Mouse (Mus musculus): ENCODE measurements at regions not wholly inside any gene's neighbourhood (a gene's known extent, or its start where the extent isn't known, plus 50 kb on each side); places are given as distances from the start of the nearest gene placed in this dataset.

GRCm38 (mm10) chr7:117778996-117779395, 337.0 kb downstream of the Rps15a start:
- Histone ChIP-seq H3K27me3 (ENCODE audit: control insufficient read depth, insufficient read depth, low read length) (no peaks in the 10 kb centered on the region), H3K4me1 (ENCODE audit: control insufficient read depth, insufficient read depth, insufficient read length) (no peaks in the 10 kb centered on the region), H3K27ac (ENCODE audit: insufficient read depth, low read length) (no peak overlapping the region), H3K4me3 (ENCODE audit: extremely low read depth, insufficient read depth, insufficient read length) (no peak overlapping the region), H3K36me3 (ENCODE audit: control insufficient read depth, insufficient read depth, low read length) (no peaks in the 10 kb centered on the region)
- WGBS = 82% methylated on average over 4 of the region's 4 CpGs
- DNase-seq (ENCODE audit: low read depth in 1 of 2, low spot score in 2 of 2) = no peak
- TF ChIP-seq POLR2A (IDR thresholded peaks at IDR 0.05; ENCODE audit: low read depth, low read length) = no peak
- no peak for TF ChIP-seq CTCF (IDR thresholded peaks at IDR 0.05; ENCODE audit: extremely low read depth, insufficient read depth, insufficient read length, insufficient replicate concordance)

- 98% methylated on average over 2 of the region's 2 CpGs for WGBS
- Histone ChIP-seq H3K27me3 (ENCODE audit: control insufficient read depth, insufficient read depth, low read length) (no peaks in the 10 kb centered on the region), H3K27ac (ENCODE audit: insufficient read depth, low read length) (no peak overlapping the region), H3K36me3 (ENCODE audit: control insufficient read depth, insufficient read depth, low read length) (no peaks in the 10 kb centered on the region), H3K4me1 (ENCODE audit: control insufficient read depth, insufficient read depth, insufficient read length) (no peaks in the 10 kb centered on the region), H3K4me3 (ENCODE audit: extremely low read depth, insufficient read depth, insufficient read length) (no peak overlapping the region)
- no peak for DNase-seq (ENCODE audit: low read depth in 1 of 2, low spot score in 2 of 2)
- no peak for TF ChIP-seq CTCF (IDR thresholded peaks at IDR 0.05; ENCODE audit: extremely low read depth, insufficient read depth, insufficient read length, insufficient replicate concordance)
- TF ChIP-seq POLR2A (IDR thresholded peaks at IDR 0.05; ENCODE audit: low read depth, low read length) = no peak
Measured at GRCm38 (mm10) chr7:117777921-117778320, 338.1 kb downstream of the Rps15a start.

- Histone ChIP-seq H3K27me3 (ENCODE audit: control insufficient read depth, insufficient read depth, low read length) (no peaks in the 10 kb centered on the region), H3K4me1 (ENCODE audit: control insufficient read depth, insufficient read depth, insufficient read length) (no peaks in the 10 kb centered on the region), H3K27ac (ENCODE audit: insufficient read depth, low read length) (no peak overlapping the region), H3K4me3 (ENCODE audit: extremely low read depth, insufficient read depth, insufficient read length) (no peak overlapping the region), H3K36me3 (ENCODE audit: control insufficient read depth, insufficient read depth, low read length) (no peaks in the 10 kb centered on the region)
- DNase-seq (ENCODE audit: low read depth in 1 of 2, low spot score in 2 of 2) = no peak
- no peak for TF ChIP-seq CTCF (IDR thresholded peaks at IDR 0.05; ENCODE audit: extremely low read depth, insufficient read depth, insufficient read length, insufficient replicate concordance)
- TF ChIP-seq POLR2A (IDR thresholded peaks at IDR 0.05; ENCODE audit: low read depth, low read length) = no peak
- 89% methylated on average over 6 of the region's 6 CpGs for WGBS
Measured at GRCm38 (mm10) chr7:117771836-117772235, 344.2 kb downstream of the Rps15a start.

- no peak overlapping the region for H3K27ac ChIP-seq (ENCODE audit: insufficient read depth, low read length)
- TF ChIP-seq POLR2A (IDR thresholded peaks at IDR 0.05; ENCODE audit: low read depth, low read length) = no peak
- TF ChIP-seq CTCF (IDR thresholded peaks at IDR 0.05; ENCODE audit: extremely low read depth, insufficient read depth, insufficient read length, insufficient replicate concordance) = no peak
- no peaks in the 10 kb centered on the region for H3K4me1 ChIP-seq (ENCODE audit: control insufficient read depth, insufficient read depth, insufficient read length)
- no peak for DNase-seq (ENCODE audit: low read depth in 1 of 2, low spot score in 2 of 2)
- no peaks in the 10 kb centered on the region for H3K27me3 ChIP-seq (ENCODE audit: control insufficient read depth, insufficient read depth, low read length)
- no peak overlapping the region for H3K4me3 ChIP-seq (ENCODE audit: extremely low read depth, insufficient read depth, insufficient read length)
- no peaks in the 10 kb centered on the region for H3K36me3 ChIP-seq (ENCODE audit: control insufficient read depth, insufficient read depth, low read length)
- WGBS = 55% methylated on average over 1 of the region's 1 CpGs
Measured at GRCm38 (mm10) chr7:117759506-117759905, 356.5 kb downstream of the Rps15a start.

GRCm38 (mm10) chr7:117757033-117757432, 359.0 kb downstream of the Rps15a start:
- Histone ChIP-seq H3K4me1 (ENCODE audit: control insufficient read depth, insufficient read depth, insufficient read length) (no peaks in the 10 kb centered on the region), H3K27me3 (ENCODE audit: control insufficient read depth, insufficient read depth, low read length) (no peaks in the 10 kb centered on the region), H3K4me3 (ENCODE audit: extremely low read depth, insufficient read depth, insufficient read length) (no peak overlapping the region), H3K27ac (ENCODE audit: insufficient read depth, low read length) (no peak overlapping the region), H3K36me3 (ENCODE audit: control insufficient read depth, insufficient read depth, low read length) (no peaks in the 10 kb centered on the region)
- TF ChIP-seq CTCF (IDR thresholded peaks at IDR 0.05; ENCODE audit: extremely low read depth, insufficient read depth, insufficient read length, insufficient replicate concordance) = no peak
- no peak for TF ChIP-seq POLR2A (IDR thresholded peaks at IDR 0.05; ENCODE audit: low read depth, low read length)
- 68% methylated on average over 4 of the region's 4 CpGs for WGBS
- no peak for DNase-seq (ENCODE audit: low read depth in 1 of 2, low spot score in 2 of 2)

GRCm38 (mm10) chr7:117755830-117756229, 360.2 kb downstream of the Rps15a start:
- Histone ChIP-seq H3K27me3 (ENCODE audit: control insufficient read depth, insufficient read depth, low read length) (no peaks in the 10 kb centered on the region), H3K4me1 (ENCODE audit: control insufficient read depth, insufficient read depth, insufficient read length) (no peaks in the 10 kb centered on the region), H3K36me3 (ENCODE audit: control insufficient read depth, insufficient read depth, low read length) (no peaks in the 10 kb centered on the region), H3K4me3 (ENCODE audit: extremely low read depth, insufficient read depth, insufficient read length) (no peak overlapping the region), H3K27ac (ENCODE audit: insufficient read depth, low read length) (no peak overlapping the region)
- DNase-seq (ENCODE audit: low read depth in 1 of 2, low spot score in 2 of 2) = no peak
- no peak for TF ChIP-seq POLR2A (IDR thresholded peaks at IDR 0.05; ENCODE audit: low read depth, low read length)
- no peak for TF ChIP-seq CTCF (IDR thresholded peaks at IDR 0.05; ENCODE audit: extremely low read depth, insufficient read depth, insufficient read length, insufficient replicate concordance)
- WGBS = 87% methylated on average over 5 of the region's 5 CpGs

- DNase-seq (ENCODE audit: low read depth in 1 of 2, low spot score in 2 of 2) = no peak
- 93% methylated on average over 5 of the region's 5 CpGs for WGBS
- Histone ChIP-seq H3K36me3 (ENCODE audit: control insufficient read depth, insufficient read depth, low read length) (no peaks in the 10 kb centered on the region), H3K4me3 (ENCODE audit: extremely low read depth, insufficient read depth, insufficient read length) (no peak overlapping the region), H3K27ac (ENCODE audit: insufficient read depth, low read length) (no peak overlapping the region), H3K27me3 (ENCODE audit: control insufficient read depth, insufficient read depth, low read length) (no peaks in the 10 kb centered on the region), H3K4me1 (ENCODE audit: control insufficient read depth, insufficient read depth, insufficient read length) (no peaks in the 10 kb centered on the region)
- TF ChIP-seq CTCF (IDR thresholded peaks at IDR 0.05; ENCODE audit: extremely low read depth, insufficient read depth, insufficient read length, insufficient replicate concordance) (no peak), POLR2A (IDR thresholded peaks at IDR 0.05; ENCODE audit: low read depth, low read length) (no peak)
Measured at GRCm38 (mm10) chr7:117753296-117753695, 362.7 kb downstream of the Rps15a start.

All from spleen, adult 2 months (tissue).